In the genomic region with DNA sequence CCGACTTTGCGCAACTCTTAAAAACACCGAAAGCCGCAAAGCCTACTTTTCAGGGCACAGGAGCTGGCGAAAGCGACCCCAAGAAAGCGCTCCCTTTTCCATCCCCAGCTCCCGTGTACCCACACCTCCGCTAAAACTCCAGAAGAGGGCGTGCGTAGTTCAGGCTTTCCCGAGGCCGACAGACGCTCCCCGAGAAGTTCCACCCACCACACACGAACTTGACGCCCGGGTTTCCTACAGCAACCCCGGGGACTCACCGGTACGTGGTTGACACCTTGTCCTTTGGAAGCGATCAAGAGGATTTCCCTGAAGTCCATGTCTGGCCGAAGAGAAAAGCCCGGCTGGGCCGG, we compare ENCODE assay signal across 7 mouse cellular contexts. TPM values are rescaled to one million over a fixed set of nuclear protein-coding genes. Genes with fewer than 3 reads are reported as not detected.
DNase-seq lines count a peak whose midpoint lies in the region; ATAC-seq and TF ChIP-seq lines count a peak whose summit lies in the region.

No protein-coding gene starts in this region.

- ATAC-seq in embryonic facial prominence, embryonic 13.5 days (ENCODE audit: insufficient number of reproducible peaks, insufficient read depth, low FRiP score, low TSS enrichment, low read depth): peak; percentile 65
- peak; percentile 61 for ATAC-seq in neural tube, embryonic 13.5 days (ENCODE audit: low read depth)

- peak overlapping the region; percentile 88 for H3K4me2 ChIP-seq in embryonic facial prominence, embryonic 13.5 days
- peak overlapping the region; percentile 86 for H3K4me2 ChIP-seq in neural tube, embryonic 13.5 days

- peak overlapping the region; percentile 77 for H3K4me3 ChIP-seq in thymus, adult 2 months (ENCODE audit: control insufficient read depth, insufficient read depth, low read length)
- H3K4me3 ChIP-seq in embryonic facial prominence, embryonic 13.5 days: peak overlapping the region; percentile 74
- peak overlapping the region; percentile 77 for H3K4me3 ChIP-seq in limb, embryonic 10.5 days
- peak overlapping the region; percentile 70 for H3K4me3 ChIP-seq in neural tube, embryonic 13.5 days

- DNase-seq in thymus, adult 2 months: no peak
- no peak for DNase-seq in thymus, postnatal 25 days
- DNase-seq in limb, embryonic 10.5 days (ENCODE audit: low spot score): no peak
- DNase-seq in right cerebral cortex, postnatal 4 days: no peak
- no peak for DNase-seq in adrenal gland, adult 8-10 months

- H3K27me3 ChIP-seq in thymus, adult 2 months (ENCODE audit: control insufficient read depth, insufficient read depth, low read length): no peaks in the 10 kb centered on the region
- no peaks in the 10 kb centered on the region for H3K27me3 ChIP-seq in embryonic facial prominence, embryonic 13.5 days
- no peaks in the 10 kb centered on the region for H3K27me3 ChIP-seq in limb, embryonic 10.5 days (ENCODE audit: low read depth, poor library complexity, severe bottlenecking)
- H3K27me3 ChIP-seq in neural tube, embryonic 13.5 days: no peaks in the 10 kb centered on the region

- peaks cover 7% of the 10 kb centered on the region for H3K4me1 ChIP-seq in thymus, adult 2 months (replicated peaks; ENCODE audit: control insufficient read depth, insufficient read depth, low read length)
- H3K4me1 ChIP-seq in embryonic facial prominence, embryonic 13.5 days: peaks cover 41% of the 10 kb centered on the region
- peaks cover 17% of the 10 kb centered on the region for H3K4me1 ChIP-seq in limb, embryonic 10.5 days
- peaks cover 62% of the 10 kb centered on the region for H3K4me1 ChIP-seq in neural tube, embryonic 13.5 days (replicated peaks)

- no peak for TF ChIP-seq POLR2A in thymus, adult 2 months (IDR thresholded peaks at IDR 0.05; ENCODE audit: control insufficient read depth, extremely low read depth, insufficient read depth, low read length, poor library complexity)

- WGBS in thymus, adult 2 months: under 1% methylated on average over 25 of the region's 25 CpGs
- WGBS in embryonic facial prominence, embryonic 13.5 days: under 1% methylated on average over 25 of the region's 25 CpGs
- under 1% methylated on average over 25 of the region's 25 CpGs for WGBS in limb, embryonic 10.5 days
- WGBS in neural tube, embryonic 13.5 days: under 1% methylated on average over 25 of the region's 25 CpGs

- H3K9ac ChIP-seq in embryonic facial prominence, embryonic 13.5 days: peak overlapping the region; percentile 83
- peak overlapping the region; percentile 74 for H3K9ac ChIP-seq in neural tube, embryonic 13.5 days

- no peaks in the 10 kb centered on the region for H3K36me3 ChIP-seq in thymus, adult 2 months (ENCODE audit: control insufficient read depth, insufficient read depth, low read length)
- no peaks in the 10 kb centered on the region for H3K36me3 ChIP-seq in embryonic facial prominence, embryonic 13.5 days
- no peaks in the 10 kb centered on the region for H3K36me3 ChIP-seq in limb, embryonic 10.5 days
- H3K36me3 ChIP-seq in neural tube, embryonic 13.5 days: no peaks in the 10 kb centered on the region

- peak overlapping the region; percentile 80 for H3K27ac ChIP-seq in thymus, adult 2 months (ENCODE audit: control insufficient read depth, insufficient read depth, low read length)
- H3K27ac ChIP-seq in embryonic facial prominence, embryonic 13.5 days: peak overlapping the region; percentile 92
- H3K27ac ChIP-seq in limb, embryonic 10.5 days: peak overlapping the region; percentile 88
- peak overlapping the region; percentile 83 for H3K27ac ChIP-seq in neural tube, embryonic 13.5 days (replicated peaks)

- no peak; the same call in 1 of the 2 replicates for TF ChIP-seq CTCF in thymus, adult 2 months (IDR thresholded peaks at IDR 0.05; ENCODE audit: borderline replicate concordance, control insufficient read depth, extremely low read depth, insufficient read depth, low read length, poor library complexity)

- H3K9me3 ChIP-seq in embryonic facial prominence, embryonic 13.5 days: no peaks in the 10 kb centered on the region
- H3K9me3 ChIP-seq in limb, embryonic 10.5 days (replicated peaks): no peaks in the 10 kb centered on the region
- H3K9me3 ChIP-seq in neural tube, embryonic 13.5 days: no peaks in the 10 kb centered on the region

RNA-seq across cellular contexts. Expression of a gene that starts 0.4 kb away (rescaled TPM):
- 6.9 and 8.4 TPM in 2 replicates for polyA plus RNA-seq in thymus, adult 2 months (2012; rRNA removed)
- polyA plus RNA-seq in embryonic facial prominence, embryonic 13.5 days (2015; fragmentation: Nextera tagmentation; extraction: Ambion mirVana): 18.8 and 20.0 TPM in 2 replicates
- polyA plus RNA-seq in limb, embryonic 10.5 days (2016; fragmentation: Nextera tagmentation; extraction: Ambion mirVana): 11.2 and 11.9 TPM in 2 replicates
- 8.3 and 9.6 TPM in 2 replicates for polyA plus RNA-seq in neural tube, embryonic 13.5 days (2015; fragmentation: Nextera tagmentation; extraction: Ambion mirVana)
- 10 to 100 TPM; 17.3 to 19.7 (median 18.9) TPM for total RNA-seq in adrenal gland, adult 8-10 months (2022)

RNA-seq across cellular contexts. Expression of a gene that starts 24.4 kb away (rescaled TPM):
- polyA plus RNA-seq in thymus, adult 2 months (2012; rRNA removed): 0.54 TPM in 1 of 2 replicates, not detected in the other
- not detected in 2 replicates for polyA plus RNA-seq in embryonic facial prominence, embryonic 13.5 days (2015; fragmentation: Nextera tagmentation; extraction: Ambion mirVana)
- not detected in 2 replicates for polyA plus RNA-seq in limb, embryonic 10.5 days (2016; fragmentation: Nextera tagmentation; extraction: Ambion mirVana)
- not detected in 2 replicates for polyA plus RNA-seq in neural tube, embryonic 13.5 days (2015; fragmentation: Nextera tagmentation; extraction: Ambion mirVana)
- total RNA-seq in adrenal gland, adult 8-10 months (2022): not detected

RNA-seq across cellular contexts. Expression of a gene that starts 42.6 kb away (rescaled TPM):
- 51.3 and 66.5 TPM in 2 replicates for polyA plus RNA-seq in thymus, adult 2 months (2012; rRNA removed)
- 17.4 and 18.9 TPM in 2 replicates for polyA plus RNA-seq in embryonic facial prominence, embryonic 13.5 days (2015; fragmentation: Nextera tagmentation; extraction: Ambion mirVana)
- polyA plus RNA-seq in limb, embryonic 10.5 days (2016; fragmentation: Nextera tagmentation; extraction: Ambion mirVana): 8.3 and 11.8 TPM in 2 replicates
- polyA plus RNA-seq in neural tube, embryonic 13.5 days (2015; fragmentation: Nextera tagmentation; extraction: Ambion mirVana): 23.3 and 25.8 TPM in 2 replicates
- total RNA-seq in adrenal gland, adult 8-10 months (2022): 100 to 1,000 TPM in 1 of 4 experiments, 10 to 100 TPM in 3; 37.9 to 108 (median 75.8) TPM

RNA-seq across cellular contexts. Expression of a gene that starts 49.5 kb away (rescaled TPM):
- 4.0 and 4.3 TPM in 2 replicates for polyA plus RNA-seq in thymus, adult 2 months (2012; rRNA removed)
- 10.3 and 11.2 TPM in 2 replicates for polyA plus RNA-seq in embryonic facial prominence, embryonic 13.5 days (2015; fragmentation: Nextera tagmentation; extraction: Ambion mirVana)
- 11.7 and 12.1 TPM in 2 replicates for polyA plus RNA-seq in limb, embryonic 10.5 days (2016; fragmentation: Nextera tagmentation; extraction: Ambion mirVana)
- 5.5 and 7.4 TPM in 2 replicates for polyA plus RNA-seq in neural tube, embryonic 13.5 days (2015; fragmentation: Nextera tagmentation; extraction: Ambion mirVana)
- 10 to 100 TPM; 17.6 to 23.9 (median 21.9) TPM for total RNA-seq in adrenal gland, adult 8-10 months (2022)
